Mouse (Mus musculus) adrenal gland (tissue): Measurements from ENCODE around the gene Pfas.
"Not testable (repeated sequence)": the region's sequence is repeated elsewhere in the genome, so short reads cannot be mapped to it uniquely, and the experiment has no call there.

Experiments
- intact Hi-C: fragments of 180-260 bp; cut with DNase I; formaldehyde crosslinking; loops from one replicate; pipeline ENCODE4 v1.15.1; 2025

Pfas gene

DNA sequence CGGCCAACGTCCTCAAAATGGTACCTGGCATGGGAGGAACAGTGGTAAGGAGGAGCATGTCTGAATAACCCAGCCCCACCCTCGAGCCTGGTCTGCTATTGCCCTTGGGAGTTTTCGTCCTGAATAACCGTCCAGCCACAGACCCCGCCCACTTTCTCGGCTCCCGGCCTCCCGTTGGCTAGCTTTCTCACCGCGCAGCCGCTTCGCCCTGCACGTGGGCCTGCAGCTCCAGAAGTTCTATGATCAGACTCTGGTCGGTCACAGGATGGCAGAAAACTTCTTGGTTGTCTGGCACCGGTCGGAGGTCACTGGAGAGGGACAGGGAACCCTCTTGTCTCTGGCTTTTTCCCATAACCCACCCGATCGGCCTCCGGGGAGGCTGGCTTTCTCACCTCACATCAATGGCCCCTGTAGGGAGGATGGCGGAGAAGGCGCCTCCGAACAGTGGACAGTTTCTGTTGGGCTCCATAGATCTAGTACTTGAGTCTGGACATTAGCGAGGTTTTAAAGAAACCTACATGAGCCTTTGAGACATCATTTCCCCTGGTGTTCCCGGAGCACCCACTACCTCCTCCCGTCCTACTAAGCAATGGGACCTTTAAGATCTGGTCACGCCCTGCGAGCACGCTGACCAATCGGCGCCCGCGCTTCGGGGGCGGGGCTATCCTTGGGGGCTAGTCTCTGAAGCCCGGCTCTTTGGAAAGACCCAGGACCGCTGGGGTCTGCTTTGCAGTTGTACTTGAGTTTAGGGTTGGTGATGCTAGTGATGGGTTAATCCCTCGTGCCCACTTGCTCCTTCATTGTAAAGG, 34.8 kb downstream of the Pfas start:
- intact Hi-C loops: not testable (repeated sequence)

- intact Hi-C loops: no loop called here
Observed at GRCm38 (mm10) chr11:68970232-68970631, 38.0 kb downstream of the Pfas start.

DNA sequence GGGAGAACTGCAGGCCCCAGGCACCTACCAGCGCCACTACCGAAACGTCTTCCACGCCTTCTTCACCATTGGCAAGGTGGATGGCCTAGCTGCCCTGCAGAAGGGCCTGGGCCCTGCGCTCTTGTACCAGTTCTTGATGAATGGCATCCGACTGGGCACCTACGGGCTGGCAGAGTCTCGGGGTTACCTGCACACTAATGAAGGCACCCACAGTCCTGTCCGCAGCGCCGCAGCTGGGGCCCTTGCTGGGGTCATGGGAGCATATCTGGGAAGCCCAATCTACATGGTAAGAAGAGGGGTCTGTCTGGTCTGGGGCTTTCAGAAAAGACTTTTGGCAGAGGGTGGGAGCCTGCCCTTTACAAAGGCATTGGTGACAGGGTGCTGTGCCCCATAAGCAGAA, 39.5 kb downstream of the Pfas start:
- intact Hi-C loops: loop anchor here (5.0 kb wide), 2 partner anchors 64 to 66 kb away; partner anchors contain the start of gene Rpl26

GRCm38 (mm10) chr11:68967337-68968282, 40.6 kb downstream of the Pfas start, which contains the start of gene Slc25a35:
TSS of gene Slc25a35 (plus strand) at chr11:68968131.
- intact Hi-C loops: loop anchor here (5.0 kb wide), 2 partner anchors 65 kb away; partner anchors contain the start of gene Rpl26

DNA sequence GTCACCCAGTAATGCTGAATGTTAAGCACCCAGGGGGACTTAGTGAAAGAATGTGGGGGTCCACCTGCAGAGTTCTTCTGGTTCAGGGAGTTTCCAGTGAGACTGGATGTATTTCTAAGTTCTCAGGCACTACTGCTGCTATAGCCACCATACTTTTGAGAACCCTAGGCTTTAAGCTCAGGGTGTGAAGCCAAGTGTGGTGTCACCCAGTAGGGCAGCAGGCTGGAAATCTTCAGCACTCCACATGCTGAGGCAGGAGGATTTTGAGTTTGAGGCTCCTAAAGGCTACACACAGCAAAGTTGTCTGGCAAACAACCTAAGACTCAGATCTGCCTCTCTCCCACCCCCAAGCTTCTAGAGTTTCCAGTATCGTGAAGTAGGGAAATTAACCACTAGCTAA, 41.7 kb downstream of the Pfas start:
- intact Hi-C loops: loop anchor here (5.0 kb wide), 2 partner anchors 64 to 66 kb away; partner anchors contain the start of gene Rpl26

DNA sequence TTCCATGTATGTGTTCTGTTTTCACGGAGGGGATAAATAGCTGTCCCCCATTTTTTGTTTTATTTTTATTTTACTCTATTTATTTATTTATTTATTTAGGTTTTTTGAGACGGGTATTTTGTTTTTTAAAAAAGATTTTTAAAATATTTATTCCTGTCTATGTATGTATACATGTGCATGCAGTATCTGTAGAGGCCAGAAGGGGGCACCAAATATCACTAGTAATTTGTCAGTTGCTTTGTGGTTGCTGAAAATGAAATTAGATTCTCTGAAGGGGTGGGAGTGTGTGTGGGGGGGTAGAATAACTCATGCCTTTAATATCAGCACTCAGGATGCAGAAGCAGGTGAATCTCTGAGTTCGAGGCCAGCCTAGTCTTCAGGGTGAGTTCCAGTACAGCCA, 42.4 kb downstream of the Pfas start:
- intact Hi-C loops: loop anchor here (5.0 kb wide), 2 partner anchors 64 to 66 kb away; partner anchors contain the start of gene Rpl26

DNA sequence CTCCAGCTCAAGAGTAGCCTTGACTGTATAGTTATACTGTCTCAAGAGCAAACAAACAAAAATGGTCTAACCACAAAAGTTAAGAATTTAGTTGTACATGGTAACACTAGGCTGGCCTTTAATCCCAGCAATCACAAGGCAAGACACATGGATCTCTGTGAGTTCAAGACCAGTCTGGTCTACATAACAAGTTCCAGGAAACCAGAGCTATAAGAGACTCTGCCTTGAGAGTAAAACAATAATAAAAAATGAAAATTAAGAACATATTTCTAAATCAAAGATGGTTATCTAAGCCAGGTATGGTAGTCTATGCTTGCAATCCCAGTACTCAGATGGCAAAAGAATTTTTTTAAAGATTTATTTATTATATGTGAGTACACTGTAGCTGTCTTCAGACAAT, 43.2 kb downstream of the Pfas start:
- intact Hi-C loops: loop anchor here (5.0 kb wide), 2 partner anchors 63 to 67 kb away; partner anchors contain the start of gene Rpl26

DNA sequence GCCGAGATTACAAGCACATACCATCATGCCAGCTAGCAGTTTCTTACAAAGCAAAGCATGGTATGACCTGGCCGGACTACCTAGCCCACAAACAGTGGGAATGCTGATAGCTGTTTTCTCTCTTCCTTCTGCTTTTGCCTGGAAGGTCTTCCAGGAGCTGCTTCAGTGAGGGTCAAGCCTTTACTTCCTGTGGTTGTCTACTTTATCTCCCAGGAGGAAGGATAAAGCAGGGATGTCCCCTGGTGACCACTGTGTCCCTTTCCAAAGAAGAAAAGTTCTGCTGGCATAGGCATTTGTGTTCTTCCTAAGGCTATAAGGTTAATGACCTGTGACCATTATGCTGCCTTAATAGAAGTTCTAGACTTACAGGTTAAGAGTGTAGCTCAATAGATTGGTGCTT, 44.9 kb downstream of the Pfas start:
- intact Hi-C loops: no loop called here

GRCm38 (mm10) chr11:68962159-68962558, 46.1 kb downstream of the Pfas start:
- intact Hi-C loops: not testable (repeated sequence)

GRCm38 (mm10) chr11:68961596-68961995, 46.7 kb downstream of the Pfas start:
- intact Hi-C loops: no loop called here

DNA sequence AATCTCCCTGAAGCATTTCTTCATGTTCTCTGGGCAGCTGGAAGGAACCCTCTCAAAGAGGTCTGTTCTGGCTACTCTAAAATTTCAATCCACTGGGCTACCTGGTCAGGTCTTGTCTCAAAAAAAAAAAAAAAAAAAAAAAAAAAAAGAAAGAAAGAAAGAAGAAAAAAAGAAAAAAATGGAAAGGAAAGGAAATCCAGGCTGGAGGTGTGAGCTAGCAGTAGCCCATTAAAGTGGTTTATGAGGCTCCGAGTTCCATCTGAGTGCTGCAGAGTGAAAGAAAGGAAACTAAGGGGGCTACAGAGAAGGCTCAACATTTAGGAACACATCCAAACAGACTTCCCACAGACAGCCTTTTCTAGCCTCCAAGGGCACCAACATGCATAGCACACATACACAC, 50.3 kb downstream of the Pfas start:
- intact Hi-C loops: loop anchor here (5.0 kb wide), 1 partner anchor 46 kb away; no protein-coding TSS in a partner anchor

DNA sequence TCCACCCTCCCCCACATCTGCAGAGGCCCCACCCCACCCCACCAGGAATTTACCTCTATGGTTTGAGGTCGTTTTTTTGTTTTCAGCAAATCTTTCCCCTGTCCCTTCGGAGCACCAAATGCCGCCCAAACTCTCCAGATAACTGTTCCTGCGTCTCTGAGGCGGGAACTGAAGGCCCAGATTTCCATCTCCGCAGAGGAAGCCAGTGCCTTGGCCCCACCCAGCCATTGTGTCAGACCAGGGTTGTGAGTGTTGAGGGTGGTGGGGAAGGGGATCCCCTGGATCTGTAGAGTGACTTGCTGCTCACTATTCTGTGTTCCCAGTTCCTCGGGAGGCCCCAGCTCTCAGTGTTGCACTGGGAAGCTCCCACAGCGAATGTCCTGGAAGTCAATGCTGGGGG, 51.0 kb downstream of the Pfas start, which contains the start of gene Arhgef15:
Arhgef15 (minus strand) TSS at position 173 of the 400 bp plus-strand sequence.
- intact Hi-C loops: loop anchor here (5.0 kb wide), 1 partner anchor 45 kb away; no protein-coding TSS in a partner anchor

DNA sequence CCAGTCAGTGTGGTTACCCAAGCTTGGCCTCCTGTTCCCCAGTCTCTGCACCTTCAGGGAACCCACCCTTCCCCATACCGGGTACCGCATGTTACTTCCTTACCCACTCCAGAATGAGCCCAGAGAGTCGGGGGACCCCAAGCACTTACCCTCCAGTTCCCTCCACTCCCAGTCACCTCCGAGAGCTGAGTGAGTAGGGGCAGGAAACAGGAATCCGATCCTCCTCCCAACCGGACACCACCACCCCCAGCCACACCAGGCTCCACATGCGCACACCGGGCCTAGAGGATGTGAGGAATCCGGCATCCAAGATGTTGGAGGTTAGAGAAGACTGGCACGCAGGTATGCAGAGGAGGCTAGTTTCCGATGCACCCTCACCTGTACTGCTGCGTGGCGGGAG, 51.6 kb downstream of the Pfas start:
- intact Hi-C loops: loop anchor here (5.0 kb wide), 1 partner anchor 44 kb away; no protein-coding TSS in a partner anchor

- intact Hi-C loops: loop anchor here (5.0 kb wide), 1 partner anchor 44 kb away; no protein-coding TSS in a partner anchor
Observed at GRCm38 (mm10) chr11:68956107-68956506, 52.2 kb downstream of the Pfas start.

DNA sequence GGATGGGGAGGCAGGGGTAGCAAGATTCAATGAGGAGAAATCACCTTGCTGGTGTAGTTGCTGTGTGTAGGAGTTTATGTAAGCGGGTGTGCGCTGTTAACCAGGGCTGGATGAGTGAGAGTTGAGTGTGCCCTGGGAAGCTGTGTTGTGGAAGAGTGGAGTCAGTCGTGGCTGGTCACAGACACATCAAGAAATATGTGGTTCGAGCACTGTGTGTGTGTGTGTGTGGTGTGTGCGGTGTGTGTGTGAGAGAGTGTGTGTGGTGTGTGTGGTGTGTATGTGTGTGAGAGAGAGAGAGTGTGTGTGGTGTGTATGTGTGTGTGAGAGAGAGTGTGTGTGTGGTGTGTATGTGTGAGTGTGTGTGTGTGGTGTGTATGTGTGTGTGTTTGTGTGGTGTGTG, 52.8 kb downstream of the Pfas start:
- intact Hi-C loops: loop anchor here (5.0 kb wide), 1 partner anchor 43 kb away; no protein-coding TSS in a partner anchor

- intact Hi-C loops: no loop called here
Observed at GRCm38 (mm10) chr11:68954408-68954807, 53.9 kb downstream of the Pfas start.

DNA sequence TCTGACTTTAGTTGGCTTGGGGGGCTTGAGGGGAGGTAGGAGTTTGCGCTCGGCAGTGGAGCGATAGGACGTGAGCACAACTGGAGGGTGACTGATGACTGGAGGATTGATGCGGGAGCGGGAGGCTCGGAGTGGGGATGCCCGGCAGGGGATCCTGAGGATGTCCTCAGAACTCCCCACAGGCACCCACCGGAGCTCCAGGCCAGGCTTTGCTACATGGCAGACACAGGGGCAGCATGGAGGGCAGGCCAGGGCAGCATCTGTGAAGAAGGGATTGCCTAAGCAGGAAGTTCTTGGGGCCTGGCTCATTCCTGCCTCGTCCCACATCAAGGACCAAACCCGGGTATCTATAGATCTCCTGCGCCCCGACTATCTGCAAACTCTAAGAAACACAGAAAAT, 54.4 kb downstream of the Pfas start:
- intact Hi-C loops: no loop called here

DNA sequence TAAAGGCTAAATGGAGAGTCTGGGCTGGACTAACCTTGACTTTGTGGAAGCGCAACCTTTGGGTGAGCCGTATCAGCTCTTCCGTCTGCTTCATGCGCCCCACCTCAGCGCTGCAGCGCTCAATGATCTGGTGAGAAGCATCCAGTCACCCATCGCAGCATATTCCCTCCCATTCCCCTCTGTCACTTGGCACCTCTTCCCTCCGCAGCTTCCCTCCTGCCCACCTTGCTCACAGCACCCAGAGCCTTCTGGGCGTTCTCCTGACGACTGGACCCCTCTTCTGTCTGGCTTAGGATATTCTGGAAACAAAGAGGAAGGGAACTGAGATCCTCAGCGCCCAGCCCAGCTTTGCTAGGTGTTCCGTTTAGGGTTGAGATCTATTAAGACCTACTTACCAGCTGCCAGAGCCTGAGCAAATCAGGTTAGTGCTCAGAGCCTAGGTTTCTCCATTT, 60.7 kb downstream of the Pfas start:
- intact Hi-C loops: no loop called here

GRCm38 (mm10) chr11:68946806-68947440, 61.3 kb downstream of the Pfas start:
- intact Hi-C loops: no loop called here

DNA sequence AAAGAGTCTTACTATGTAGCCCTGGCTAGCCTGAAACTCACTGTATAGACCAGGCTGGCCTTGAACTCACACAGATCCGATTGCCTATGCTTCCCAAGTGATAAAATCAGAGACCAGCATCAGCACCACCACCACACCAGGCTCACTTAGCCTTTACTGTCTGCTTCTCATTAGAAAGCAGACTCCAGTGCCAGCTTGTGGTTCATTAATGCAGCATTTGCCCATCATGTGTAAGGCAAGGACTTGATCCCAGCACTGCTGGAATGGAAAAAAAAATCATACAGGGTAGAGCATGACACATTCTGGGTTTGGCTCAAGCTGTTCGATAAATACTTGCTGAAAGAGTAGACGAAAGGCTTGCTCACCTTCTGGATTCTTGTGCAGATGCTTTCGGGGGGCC, 62.3 kb downstream of the Pfas start:
- intact Hi-C loops: no loop called here

DNA sequence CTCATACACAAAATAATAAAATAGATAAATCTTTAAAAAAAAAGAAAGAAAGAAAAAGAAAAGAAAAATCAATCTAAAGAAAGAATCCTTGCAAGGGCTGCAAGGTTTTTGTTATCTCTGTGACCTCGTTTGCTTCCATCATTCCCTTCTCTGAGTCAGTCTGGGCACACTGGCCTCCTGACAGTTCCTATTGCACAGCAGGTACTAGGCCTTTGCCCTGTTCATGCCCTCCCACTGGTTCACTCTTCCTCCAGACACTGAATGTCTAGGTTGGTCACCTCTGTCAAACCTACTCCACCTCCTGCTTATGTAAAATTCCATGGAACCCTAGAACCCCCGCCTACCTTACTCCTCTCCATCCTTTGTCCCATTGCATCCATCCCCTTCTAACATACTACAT, 63.0 kb downstream of the Pfas start:
- intact Hi-C loops: no loop called here
